Mouse (Mus musculus) lung, embryonic 16.5 days (tissue): ENCODE measurements around the gene 2410131K14Rik. TPM values are rescaled to one million over a fixed set of nuclear protein-coding genes. Genes with fewer than 3 reads are reported as not detected.

Source experiments
- ATAC-seq: fragments of 200-750 bp; cut with Nextera tagmentation; 2 replicates; pipeline ENCODE4 v1.8.0; 2017; ENCODE audit warnings: low read depth, mild to moderate bottlenecking, moderate library complexity
- H3K27ac ChIP-seq: fragments of 300-500 bp; sonication (generic); 2 replicates; pipeline ENCODE4 v1.5.1; 2014; ENCODE audit warnings: mild to moderate bottlenecking, control low read depth, low read length
- H3K27me3 ChIP-seq: fragments of 300-500 bp; sonication (generic); 2 replicates; pipeline ENCODE4 v1.6.1; 2014; ENCODE audit warnings: low read depth, low read length, mixed read lengths; ENCODE audit not compliant: control insufficient read depth, insufficient read depth
- H3K36me3 ChIP-seq: fragments of 300-500 bp; sonication (generic); 2 replicates; pipeline ENCODE4 v1.6.1; 2014; ENCODE audit warnings: low read length; ENCODE audit not compliant: control insufficient read depth, insufficient read depth
- H3K4me1 ChIP-seq: fragments of 300-500 bp; sonication (generic); replicated peaks from 2 replicates; pipeline ENCODE4 v1.6.1; 2014; ENCODE audit warnings: low read length, mixed read lengths; ENCODE audit not compliant: control insufficient read depth, insufficient read depth
- H3K4me2 ChIP-seq: fragments of 300-500 bp; sonication (generic); 2 replicates; pipeline ENCODE4 v1.6.1; 2014; ENCODE audit warnings: low read depth, low read length, control low read depth
- H3K4me3 ChIP-seq: fragments of 300-500 bp; sonication (generic); 2 replicates; pipeline ENCODE4 v1.5.1; 2014; ENCODE audit warnings: mild to moderate bottlenecking, low read length, control low read depth
- H3K9ac ChIP-seq: fragments of 300-500 bp; sonication (generic); 2 replicates; pipeline ENCODE4 v1.6.1; 2014; ENCODE audit warnings: low read length, control low read depth
- H3K9me3 ChIP-seq: fragments of 300-500 bp; sonication (generic); 2 replicates; pipeline ENCODE4 v1.6.1; 2016; ENCODE audit warnings: low read length; ENCODE audit not compliant: control insufficient read depth
- WGBS: fragments of 180-500 bp; shearing (Covaris S2); extraction: QIAGEN DNeasy Blood & Tissue Kit; methylation state at CpG from one replicate; pipeline ENCODE4 v1.1.7; 2014; 5-methylcytosine and 5-hydroxymethylcytosine counted together
- polyA plus RNA-seq: library from polyadenylated mRNA; unstranded; fragments of >200 nt; fragmentation: Nextera tagmentation; extraction: Ambion mirVana; gene quantifications from 2 replicates; pipeline ENCODE4 v1.2.1, GENCODE M21; 2015

2410131K14Rik gene
- polyA plus RNA-seq, 1 experiment from 2014 or later = 7.2 TPM

GRCm38 (mm10) chr5:118259152-118259551 lies 14.1 kb downstream of the 2410131K14Rik start:
- no peak overlapping the region for H3K4me2 ChIP-seq
- H3K9me3 ChIP-seq = no peaks in the 10 kb centered on the region
- WGBS = 37% methylated on average over 6 of the region's 6 CpGs
- peaks cover 23% of the 10 kb centered on the region for H3K36me3 ChIP-seq
- ATAC-seq = peak; percentile 34
- H3K4me1 ChIP-seq = peaks cover 16% of the 10 kb centered on the region
- H3K4me3 ChIP-seq = no peak overlapping the region
- no peak overlapping the region for H3K9ac ChIP-seq
- peak overlapping the region; percentile 3; the same call in 1 of the 2 replicates for H3K27ac ChIP-seq
- no peaks in the 10 kb centered on the region for H3K27me3 ChIP-seq

DNA sequence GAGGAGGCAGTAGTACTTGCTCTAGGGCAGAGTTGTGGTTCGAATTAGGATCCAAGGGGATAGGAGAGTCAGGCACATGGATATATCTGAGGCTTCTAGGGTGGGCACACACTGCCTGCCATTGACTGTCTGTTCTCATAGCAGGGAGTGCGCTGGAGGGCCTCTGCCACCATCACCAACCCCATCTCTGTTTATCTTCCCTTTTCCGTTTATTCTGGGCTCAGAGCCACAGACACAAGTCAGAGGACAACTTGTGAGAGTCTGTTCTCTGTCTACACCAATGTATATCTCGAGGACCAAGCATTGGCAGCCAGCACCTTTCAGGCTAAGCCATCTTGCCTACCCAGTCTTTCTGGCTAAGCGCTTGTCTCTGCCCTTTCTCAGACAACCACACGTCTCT lies 14.6 kb downstream of the 2410131K14Rik start:
- peak overlapping the region; percentile 42; the same call in 1 of the 2 replicates for H3K27ac ChIP-seq
- 58% methylated on average over 6 of the region's 6 CpGs for WGBS

DNA sequence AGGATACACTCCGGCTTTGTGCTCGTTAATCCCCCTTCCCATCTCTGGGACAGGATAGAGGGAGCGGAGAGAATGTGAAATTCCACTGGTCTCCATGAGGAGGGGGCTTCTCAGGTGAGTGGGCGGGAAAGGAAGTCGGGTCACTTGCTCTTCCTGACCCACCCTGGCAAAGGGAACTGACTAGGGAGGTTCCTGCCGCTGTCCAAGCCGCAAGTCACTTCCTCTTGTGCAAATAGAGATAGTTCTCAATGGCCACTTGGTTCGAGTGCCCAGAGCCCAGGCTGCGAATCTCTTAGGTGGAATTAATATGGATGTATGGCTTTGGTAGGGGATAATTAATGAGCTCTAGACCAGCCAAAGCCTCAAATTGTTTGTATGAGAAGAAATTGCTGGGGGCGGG lies 15.0 kb downstream of the 2410131K14Rik start:
- 52% methylated on average over 10 of the region's 10 CpGs for WGBS
- no peak overlapping the region for H3K9ac ChIP-seq
- H3K27ac ChIP-seq = peak overlapping the region; percentile 42; the same call in 1 of the 2 replicates
- H3K9me3 ChIP-seq = no peaks in the 10 kb centered on the region
- H3K4me1 ChIP-seq = peaks cover 16% of the 10 kb centered on the region
- peaks cover 23% of the 10 kb centered on the region for H3K36me3 ChIP-seq
- no peaks in the 10 kb centered on the region for H3K27me3 ChIP-seq
- no peak overlapping the region for H3K4me2 ChIP-seq
- ATAC-seq = peak; percentile 35; the same call in 1 of the 2 replicates
- no peak overlapping the region for H3K4me3 ChIP-seq

More for the DNA sequence above, 14.6 kb downstream of the 2410131K14Rik start:
- no peak overlapping the region for H3K9ac ChIP-seq
- no peak overlapping the region for H3K4me3 ChIP-seq
- no peaks in the 10 kb centered on the region for H3K27me3 ChIP-seq
- peaks cover 23% of the 10 kb centered on the region for H3K36me3 ChIP-seq
- no peaks in the 10 kb centered on the region for H3K9me3 ChIP-seq
- no peak overlapping the region for H3K4me2 ChIP-seq
- peaks cover 16% of the 10 kb centered on the region for H3K4me1 ChIP-seq
- ATAC-seq = peak; percentile 63

- no peaks in the 10 kb centered on the region for H3K9me3 ChIP-seq
- H3K4me2 ChIP-seq = no peak overlapping the region
- H3K36me3 ChIP-seq = peaks cover 23% of the 10 kb centered on the region
- peaks cover 16% of the 10 kb centered on the region for H3K4me1 ChIP-seq
- H3K27ac ChIP-seq = no peak overlapping the region
- H3K27me3 ChIP-seq = no peaks in the 10 kb centered on the region
- H3K9ac ChIP-seq = no peak overlapping the region
- no peak overlapping the region for H3K4me3 ChIP-seq
- ATAC-seq = no peak
- WGBS = 87% methylated on average over 11 of the region's 11 CpGs
Measured at GRCm38 (mm10) chr5:118260642-118261041, 15.6 kb downstream of the 2410131K14Rik start.

- Histone ChIP-seq H3K4me2 (no peak overlapping the region), H3K9ac (no peak overlapping the region), H3K36me3 (peaks cover 23% of the 10 kb centered on the region), H3K27ac (no peak overlapping the region), H3K9me3 (no peaks in the 10 kb centered on the region), H3K4me3 (no peak overlapping the region), H3K27me3 (no peaks in the 10 kb centered on the region), H3K4me1 (peaks cover 16% of the 10 kb centered on the region)
- ATAC-seq = no peak
- WGBS = 89% methylated on average over 9 of the region's 9 CpGs
Measured at GRCm38 (mm10) chr5:118261181-118261580, 16.2 kb downstream of the 2410131K14Rik start.

DNA sequence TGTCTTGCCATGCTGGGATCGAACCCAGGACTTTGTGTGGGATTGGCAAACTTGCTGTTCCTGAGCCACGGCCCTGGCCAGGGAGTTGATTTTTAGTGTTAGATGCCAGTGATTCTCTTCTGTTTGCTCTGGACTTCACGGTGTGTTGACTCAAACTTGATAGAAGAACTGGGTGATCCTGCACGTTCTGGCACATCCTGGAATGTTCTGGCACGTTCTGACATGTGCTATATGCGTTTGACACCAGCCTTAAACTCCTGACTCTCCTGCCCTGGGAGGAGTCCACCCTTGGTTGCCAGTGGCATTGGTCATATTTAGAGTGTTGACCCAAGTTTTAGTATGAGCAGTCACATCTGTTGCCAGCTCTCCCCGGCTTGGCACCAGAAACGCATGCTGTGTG lies 17.4 kb downstream of the 2410131K14Rik start:
- Histone ChIP-seq H3K4me2 (no peak overlapping the region), H3K9ac (no peak overlapping the region), H3K4me1 (peaks cover 16% of the 10 kb centered on the region), H3K9me3 (no peaks in the 10 kb centered on the region), H3K36me3 (peaks cover 14% of the 10 kb centered on the region), H3K27ac (no peak overlapping the region), H3K27me3 (no peaks in the 10 kb centered on the region), H3K4me3 (no peak overlapping the region)
- no peak for ATAC-seq
- WGBS = 72% methylated on average over 8 of the region's 8 CpGs

- no peak overlapping the region for H3K27ac ChIP-seq
- H3K36me3 ChIP-seq = peaks cover 11% of the 10 kb centered on the region
- H3K4me1 ChIP-seq = peaks cover 10% of the 10 kb centered on the region
- H3K27me3 ChIP-seq = no peaks in the 10 kb centered on the region; the same call in 1 of the 2 replicates
- H3K4me2 ChIP-seq = no peak overlapping the region
- no peak overlapping the region for H3K4me3 ChIP-seq
- WGBS = 80% methylated on average over 9 of the region's 9 CpGs
- ATAC-seq = no peak
- no peak overlapping the region for H3K9ac ChIP-seq
- H3K9me3 ChIP-seq = no peaks in the 10 kb centered on the region
Measured at GRCm38 (mm10) chr5:118264279-118264678, 19.3 kb downstream of the 2410131K14Rik start.

DNA sequence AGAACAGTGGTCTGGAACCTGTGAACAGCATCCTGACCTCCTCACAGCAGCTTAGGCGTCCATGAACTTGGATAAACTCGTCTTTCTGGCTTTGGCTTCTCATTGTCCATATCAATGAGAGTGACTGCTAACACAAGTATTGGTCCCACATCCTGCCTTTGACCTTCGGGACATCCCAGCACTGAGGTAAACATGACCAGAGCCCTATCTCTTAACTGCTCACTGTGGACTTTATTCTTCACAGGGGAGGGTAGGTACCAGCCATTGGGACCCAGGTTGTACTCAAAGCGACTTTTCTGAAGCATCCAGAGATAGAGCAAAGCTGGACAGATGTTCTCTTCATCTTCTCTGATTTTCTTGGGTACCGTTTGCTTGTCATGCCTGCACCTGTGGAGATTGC lies 20.3 kb downstream of the 2410131K14Rik start:
- H3K36me3 ChIP-seq = peaks cover 11% of the 10 kb centered on the region
- peaks cover 4% of the 10 kb centered on the region for H3K27me3 ChIP-seq
- WGBS = 69% methylated on average over 5 of the region's 5 CpGs
- no peaks in the 10 kb centered on the region for H3K9me3 ChIP-seq
- no peak overlapping the region for H3K9ac ChIP-seq
- H3K4me1 ChIP-seq = peaks cover under 1% of the 10 kb centered on the region; the same call in 1 of the 2 replicates
- ATAC-seq = no peak
- H3K4me3 ChIP-seq = no peak overlapping the region
- H3K4me2 ChIP-seq = no peak overlapping the region
- no peak overlapping the region for H3K27ac ChIP-seq

DNA sequence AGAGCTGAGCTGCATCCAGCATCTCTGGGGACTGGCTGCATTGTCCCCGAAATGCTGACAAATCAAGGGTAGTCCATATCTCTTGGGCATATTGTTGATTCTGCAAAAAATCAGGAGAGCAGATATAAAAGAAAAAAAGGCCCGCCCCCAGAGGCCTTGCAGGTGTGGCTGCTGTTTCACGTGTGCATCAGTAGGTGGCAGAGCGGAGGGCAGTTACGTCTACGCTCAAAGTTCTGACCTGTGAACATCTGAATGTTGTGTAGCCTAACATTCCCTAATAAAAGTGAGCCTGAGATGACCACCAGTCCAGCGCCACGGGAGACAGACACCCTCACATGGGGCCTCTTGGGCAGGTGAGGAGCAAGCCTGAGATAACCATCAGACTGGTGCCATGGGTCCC lies 21.3 kb downstream of the 2410131K14Rik start:
- WGBS = 38% methylated on average over 8 of the region's 8 CpGs
- H3K27me3 ChIP-seq = peaks cover 4% of the 10 kb centered on the region
- no peak overlapping the region for H3K4me2 ChIP-seq
- no peaks in the 10 kb centered on the region for H3K4me1 ChIP-seq
- H3K4me3 ChIP-seq = no peak overlapping the region
- H3K9me3 ChIP-seq = no peaks in the 10 kb centered on the region
- H3K36me3 ChIP-seq = peaks cover 7% of the 10 kb centered on the region
- ATAC-seq = no peak
- H3K9ac ChIP-seq = no peak overlapping the region
- H3K27ac ChIP-seq = no peak overlapping the region

DNA sequence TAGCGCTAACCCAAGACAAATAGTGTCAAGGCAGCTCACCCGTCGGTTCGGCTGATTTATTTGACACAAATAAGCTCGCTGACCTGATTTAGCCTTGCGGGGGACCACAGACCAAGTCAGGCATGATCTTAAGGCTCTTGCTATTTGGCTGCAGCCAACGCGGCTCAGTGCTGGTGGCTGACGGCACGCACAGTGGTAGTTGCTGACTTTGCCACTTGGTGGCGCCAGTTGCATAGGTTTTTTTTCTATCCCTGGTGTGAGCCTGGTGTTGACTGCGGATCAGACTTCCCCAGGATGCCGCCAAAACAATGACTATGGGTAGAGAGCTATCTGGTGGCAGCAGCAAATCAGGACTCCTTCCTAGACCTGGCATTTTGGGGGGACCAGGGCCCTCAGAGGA lies 24.0 kb downstream of the 2410131K14Rik start:
- H3K27ac ChIP-seq = no peak overlapping the region
- no peaks in the 10 kb centered on the region for H3K9me3 ChIP-seq
- no peaks in the 10 kb centered on the region for H3K36me3 ChIP-seq
- peaks cover 13% of the 10 kb centered on the region for H3K27me3 ChIP-seq
- WGBS = 2% methylated on average over 13 of the region's 13 CpGs
- peaks cover 11% of the 10 kb centered on the region; the same call in 1 of the 2 replicates for H3K4me1 ChIP-seq
- peak; percentile 87 for ATAC-seq
- no peak overlapping the region for H3K4me3 ChIP-seq
- H3K4me2 ChIP-seq = no peak overlapping the region; the same call in 1 of the 2 replicates
- H3K9ac ChIP-seq = no peak overlapping the region
